Mouse (Mus musculus): Measurements from ENCODE around the gene Unc45a. TPM values are rescaled to one million over a fixed set of nuclear protein-coding genes. Genes with fewer than 3 reads are reported as not detected.
"Not testable (repeated sequence)": the region's sequence is repeated elsewhere in the genome, so short reads cannot be mapped to it uniquely, and the experiment has no call there.

Gene Unc45a
- total RNA-seq, 4 experiments from 2014 or later = 10.4 to 14.9 (median 12.0) TPM

DNA sequence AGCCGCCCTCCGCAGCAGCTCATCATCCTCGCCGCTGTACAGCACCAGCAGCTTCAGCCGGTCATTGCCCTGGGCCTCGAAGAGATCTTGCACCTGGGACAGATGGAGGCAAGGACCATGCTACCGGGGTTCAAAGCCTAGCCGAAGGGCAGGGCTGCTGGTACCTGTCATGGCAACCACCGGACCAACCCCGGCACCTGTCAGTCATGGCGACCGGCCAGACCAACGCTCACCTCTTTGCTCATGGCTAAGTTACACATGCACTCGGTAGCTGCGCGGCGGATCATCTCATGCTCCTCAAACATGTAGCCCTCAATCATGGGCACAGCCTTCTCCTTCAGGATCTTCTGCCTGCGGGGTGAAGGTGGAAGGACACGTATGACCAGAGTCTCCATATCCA lies 14.7 kb downstream of the Unc45a start:
- DNase-seq (ENCODE audit: low spot score in 2 of 2) = no peak

DNA sequence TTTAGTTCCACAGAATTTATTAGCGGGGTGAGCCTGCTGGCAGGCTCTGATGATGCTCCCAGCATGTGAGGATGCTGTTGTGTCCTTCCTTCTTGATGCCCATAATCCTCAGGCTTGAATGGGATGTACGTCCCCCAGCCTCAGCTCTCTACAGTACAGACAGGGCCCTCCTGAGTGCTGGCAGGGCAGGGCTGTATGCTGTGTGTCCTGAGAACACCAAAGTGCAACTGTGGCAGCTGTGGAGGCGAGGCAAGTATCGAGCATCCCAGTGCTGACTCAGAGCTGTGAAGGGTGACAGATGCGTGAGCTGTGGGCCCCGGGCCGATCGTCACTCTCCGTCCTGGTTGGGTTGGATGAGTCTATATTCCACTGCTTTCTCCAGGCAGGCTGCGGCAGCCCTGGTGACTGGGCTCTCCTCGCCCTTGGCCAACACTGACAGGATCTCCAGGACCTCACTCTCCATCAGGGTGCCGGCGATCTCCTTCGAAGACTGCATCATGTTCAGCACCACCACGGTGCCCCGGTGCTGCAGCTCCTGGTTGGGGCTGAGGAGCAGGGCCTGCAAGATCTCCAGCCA lies 15.4 kb downstream of the Unc45a start:
- DNase-seq (ENCODE audit: low spot score in 2 of 2) = no peak

DNA sequence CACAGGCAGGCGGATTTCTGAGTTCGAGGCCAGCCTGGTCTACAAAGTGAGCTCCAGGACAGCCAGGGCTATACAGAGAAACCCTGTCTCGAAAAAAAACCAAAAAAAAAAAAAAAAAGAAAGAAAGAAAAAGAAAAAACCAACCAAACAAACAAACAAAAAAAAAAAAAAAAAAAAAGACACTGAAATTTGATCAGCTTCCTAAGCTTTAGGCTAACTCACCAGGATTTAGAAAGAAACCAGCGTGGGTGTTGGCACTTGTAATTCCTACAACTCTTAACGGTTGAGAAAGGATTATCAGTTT lies 16.0 kb downstream of the Unc45a start:
- DNase-seq (ENCODE audit: low spot score in 2 of 2) = not testable (repeated sequence)

DNA sequence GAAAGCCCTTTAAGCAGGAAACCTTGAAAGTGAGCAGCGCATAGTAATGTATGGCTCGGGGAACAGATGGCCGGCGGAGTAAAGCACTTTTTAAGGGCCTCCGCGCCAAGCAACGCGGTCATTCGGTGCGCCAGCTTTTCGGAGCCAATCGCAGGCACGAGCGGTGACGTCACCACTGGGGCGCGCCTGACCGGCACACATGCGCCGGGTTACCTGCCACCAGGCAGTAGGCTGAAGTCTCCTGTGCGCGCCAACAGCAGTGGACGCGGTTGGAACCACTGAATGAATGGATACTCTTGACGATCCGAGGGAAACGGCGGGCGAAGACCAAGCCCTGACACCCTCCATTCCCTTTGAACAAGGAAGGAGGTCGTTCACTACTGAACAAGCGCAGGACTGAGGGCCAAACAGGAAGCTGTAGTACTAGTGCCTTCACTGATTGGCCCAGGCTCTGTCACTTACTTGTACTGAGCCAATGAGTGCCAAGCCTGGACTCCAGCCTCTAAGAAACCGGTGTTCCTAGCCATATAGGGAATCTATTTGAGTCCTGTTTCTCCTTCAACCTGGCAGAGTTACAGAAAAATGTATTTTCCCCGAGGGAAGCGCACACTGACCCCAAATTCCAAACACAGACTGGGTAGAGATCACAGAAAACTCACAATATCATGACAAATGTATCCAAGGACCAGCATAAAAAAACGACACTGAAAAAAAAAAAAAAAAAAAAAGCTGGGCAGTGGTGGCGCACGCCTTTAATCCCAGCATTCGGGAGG lies 16.6 kb downstream of the Unc45a start, which contains the start of gene Rccd1:
TSS of gene Rccd1 (minus strand) at position 412 of the 773 bp plus-strand sequence.
- DNase-seq (ENCODE audit: low spot score in 2 of 2) = peak; percentile 88

DNA sequence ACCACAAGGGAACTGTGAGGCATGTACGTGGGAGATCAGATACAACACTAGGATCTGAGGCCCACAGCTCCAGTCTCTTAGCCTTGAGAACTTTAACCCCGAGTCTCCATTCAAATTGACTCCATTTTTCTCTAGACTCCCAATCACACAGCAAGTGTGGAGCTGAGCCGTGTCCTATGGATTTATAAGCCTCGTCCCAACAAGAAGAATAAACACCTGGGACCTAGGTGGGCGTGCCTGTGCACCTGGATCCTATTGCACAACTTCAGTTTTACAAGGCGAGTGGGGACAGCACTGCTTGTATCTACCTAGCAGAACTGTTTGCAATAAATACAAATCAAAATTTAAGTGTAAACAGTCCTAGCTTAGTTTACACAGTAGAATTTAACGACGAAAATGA lies 17.5 kb downstream of the Unc45a start:
- no peak for DNase-seq (ENCODE audit: low spot score in 2 of 2)

DNA sequence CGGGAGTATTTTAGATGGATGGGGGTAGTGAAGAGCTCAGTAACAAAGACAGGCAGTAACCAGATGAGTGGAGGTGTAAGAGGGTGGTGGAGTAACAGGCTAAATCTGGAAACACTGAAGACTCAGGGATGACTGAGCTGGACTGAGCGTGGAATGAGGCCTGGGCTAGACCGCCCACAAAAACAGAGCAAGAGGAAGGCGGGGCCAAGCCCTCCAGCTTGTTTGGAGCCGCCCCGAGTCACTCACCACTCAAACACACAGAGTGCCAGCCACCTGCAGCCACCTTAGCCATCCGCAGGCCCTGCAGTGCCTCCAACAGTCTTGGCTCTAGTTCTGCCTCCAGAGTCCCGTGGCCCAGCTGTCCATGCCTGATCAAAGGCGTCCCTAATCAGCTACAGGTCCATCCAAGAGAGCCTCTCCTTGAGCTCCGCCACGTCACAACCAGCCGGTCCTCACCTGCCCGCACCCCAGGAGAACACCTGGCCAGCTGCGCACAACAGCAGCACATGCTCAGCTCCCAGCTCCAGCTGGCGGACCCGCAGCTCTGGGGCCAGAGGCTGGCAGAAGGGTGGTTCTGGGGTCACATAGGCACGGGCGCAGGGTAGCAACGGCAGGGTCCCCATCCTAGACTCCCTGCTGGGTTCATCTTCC lies 20.8 kb downstream of the Unc45a start:
- DNase-seq (ENCODE audit: low spot score in 2 of 2) = no peak

DNA sequence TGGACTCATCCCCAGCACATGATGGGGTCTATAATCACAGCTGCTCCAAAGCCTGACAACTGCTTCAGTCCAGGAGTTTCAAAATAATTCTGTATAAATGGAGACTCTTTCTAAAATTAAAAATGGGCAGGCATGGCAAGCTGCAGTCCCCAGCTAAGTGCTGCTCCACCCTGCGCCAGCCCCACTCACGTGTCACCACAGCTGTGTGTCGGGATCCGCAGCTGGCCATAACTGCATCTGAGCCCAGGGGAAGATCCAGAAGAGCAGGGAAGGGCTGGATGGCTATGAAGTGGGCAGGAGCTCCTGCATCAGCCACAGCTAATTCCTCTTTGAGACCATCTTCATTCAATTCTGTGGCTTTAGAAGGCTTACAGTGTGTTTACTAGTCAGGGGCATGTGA lies 22.1 kb downstream of the Unc45a start:
- no peak for DNase-seq (ENCODE audit: low spot score in 2 of 2)

DNA sequence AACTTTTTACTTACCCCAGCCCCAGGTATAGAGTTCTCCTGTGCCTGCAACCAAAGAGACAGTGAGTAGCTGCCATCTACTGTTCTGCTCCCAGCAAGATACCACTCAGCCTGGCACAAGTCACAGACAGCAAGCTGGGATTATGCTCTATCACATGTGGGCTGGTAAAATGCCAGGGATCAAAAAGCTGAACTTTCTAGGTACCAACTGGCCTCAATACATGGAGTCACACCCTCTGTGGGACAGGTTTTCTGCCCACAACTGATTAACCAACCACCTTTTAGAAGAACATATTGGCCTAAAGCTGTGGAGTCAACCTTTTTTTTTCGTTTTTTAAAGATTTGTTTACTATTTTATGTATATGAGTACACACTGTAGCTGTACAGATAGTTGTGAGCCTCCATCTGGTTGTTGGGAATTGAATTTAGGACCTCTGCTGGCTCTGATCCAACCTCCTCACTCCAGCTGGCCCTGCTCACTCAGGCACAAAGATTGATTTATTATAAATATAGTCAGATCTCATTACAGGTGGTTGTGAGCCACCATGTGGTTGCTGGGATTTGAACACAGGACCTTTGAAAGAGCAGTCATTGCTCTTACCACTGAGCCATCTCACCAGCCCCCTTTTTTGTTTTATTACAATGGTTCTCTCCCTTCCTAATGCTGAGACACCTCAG lies 23.2 kb downstream of the Unc45a start:
- no peak for DNase-seq (ENCODE audit: low spot score in 2 of 2)

DNA sequence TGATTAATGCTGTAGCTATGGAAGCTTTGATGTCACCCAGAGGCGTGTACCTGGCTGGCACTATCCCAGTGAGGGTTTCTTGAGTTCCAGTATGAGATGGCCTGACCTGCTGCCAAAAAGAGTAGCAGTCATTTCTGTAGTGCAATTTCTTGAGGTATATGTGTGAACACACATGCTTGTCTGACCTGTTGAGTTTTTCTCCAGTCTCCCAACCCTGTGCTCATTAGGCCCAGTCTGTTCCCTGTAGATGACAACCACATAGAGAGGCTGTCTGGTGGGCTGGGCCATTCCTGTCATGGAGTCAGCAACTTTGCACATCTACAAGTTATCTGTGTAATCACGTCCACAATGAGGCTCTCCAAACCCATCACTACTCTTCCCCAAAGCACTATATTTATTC lies 25.1 kb downstream of the Unc45a start:
- DNase-seq (ENCODE audit: low spot score in 2 of 2) = no peak

DNA sequence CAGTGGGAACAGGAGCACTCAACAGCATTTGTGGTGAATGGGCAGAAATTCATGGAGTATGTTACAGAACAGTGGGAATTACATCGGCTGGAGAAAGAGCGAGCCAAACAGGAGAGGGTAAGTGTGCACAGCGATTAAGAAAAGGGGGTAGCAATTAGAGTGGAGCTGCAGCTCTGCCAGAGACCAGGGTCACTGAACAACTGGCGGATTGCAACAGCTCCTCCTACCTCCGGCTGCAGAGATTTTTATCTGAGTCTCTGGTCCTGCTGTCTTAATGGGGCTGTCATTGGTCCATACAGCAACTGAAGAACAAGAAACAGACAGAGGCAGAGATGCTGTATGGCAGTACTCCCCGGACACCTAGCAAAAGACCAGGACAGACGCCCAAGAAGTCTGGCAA lies 30.0 kb downstream of the Unc45a start:
- DNase-seq (ENCODE audit: low spot score in 2 of 2) = no peak

DNA sequence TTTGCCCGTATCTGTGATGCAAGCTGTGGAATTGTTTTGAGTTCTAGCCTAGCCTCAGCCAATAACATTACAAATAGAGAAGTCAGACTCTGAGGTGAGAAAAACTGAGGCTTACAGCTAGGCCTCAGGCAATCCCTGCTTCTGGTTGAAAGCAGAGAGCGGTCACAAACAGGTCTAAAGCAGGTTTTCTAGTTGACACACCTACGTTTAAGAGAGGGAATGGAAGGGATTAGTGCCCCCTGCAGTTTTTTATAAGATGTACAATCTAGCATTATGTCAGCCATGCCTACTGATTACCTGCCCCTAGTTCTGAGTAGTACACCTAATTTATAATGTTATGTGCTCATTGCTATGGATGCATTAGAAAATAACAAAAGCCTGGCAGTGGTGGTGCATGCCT lies 33.0 kb downstream of the Unc45a start:
- no peak for DNase-seq (ENCODE audit: low spot score in 2 of 2)

DNA sequence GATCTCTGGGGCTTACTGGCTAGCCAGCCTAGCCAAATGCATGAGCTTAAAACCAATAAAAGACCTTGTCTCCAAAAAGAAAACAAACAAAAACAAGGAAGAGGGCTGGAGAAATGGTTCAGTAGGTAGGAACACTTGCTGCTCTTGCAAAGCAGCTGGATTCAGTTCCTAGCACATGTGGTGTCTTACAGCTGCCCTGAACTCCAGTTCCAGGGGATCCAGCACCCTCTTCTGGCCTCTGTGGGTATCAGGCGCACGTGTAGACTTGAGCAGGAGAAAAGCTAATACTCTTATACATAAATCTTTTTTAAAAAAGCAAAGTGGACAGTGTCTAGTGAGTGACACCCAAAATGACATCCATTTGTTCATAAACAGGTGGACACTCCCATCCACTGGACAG lies 39.3 kb downstream of the Unc45a start:
- no peak for DNase-seq (ENCODE audit: low spot score in 2 of 2)

DNA sequence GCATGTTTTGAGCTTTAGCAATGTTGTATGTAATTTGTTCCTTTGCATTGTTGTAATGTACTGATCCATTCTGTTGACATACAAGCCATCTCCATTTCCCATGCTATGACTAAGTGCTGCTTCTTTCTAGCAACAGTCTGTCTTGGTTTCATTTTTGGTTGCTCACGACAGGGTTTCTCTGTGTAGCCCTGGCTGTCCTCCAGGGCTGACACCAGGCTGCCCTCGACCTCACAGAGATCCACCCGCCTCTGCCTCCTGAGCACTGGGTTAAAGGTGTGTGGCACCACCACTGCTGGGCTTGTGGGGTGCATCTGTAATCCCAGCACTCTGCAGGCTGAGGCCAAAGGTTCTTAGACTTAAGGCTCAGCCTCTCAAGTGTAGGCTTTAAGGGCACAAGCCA lies 41.2 kb downstream of the Unc45a start:
- DNase-seq (ENCODE audit: low spot score in 2 of 2) = no peak

DNA sequence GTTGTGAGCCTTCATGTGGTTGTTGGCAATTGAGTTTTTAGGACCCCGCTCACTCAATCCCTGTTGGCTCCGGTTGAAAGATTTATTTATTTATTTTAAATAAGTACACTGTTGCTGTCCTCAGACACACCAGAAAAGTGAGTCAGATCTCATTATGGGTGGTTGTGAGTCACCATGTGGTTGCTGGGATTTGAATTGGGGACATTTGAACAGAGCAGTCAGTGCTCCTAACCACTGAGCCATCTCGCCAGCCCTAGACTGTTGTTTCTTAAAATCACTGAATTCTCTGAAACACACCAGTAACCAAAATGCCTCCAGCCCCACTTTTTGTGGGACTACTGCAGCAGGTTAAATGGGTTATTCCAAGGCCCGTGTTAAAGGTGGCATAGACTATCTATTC lies 42.1 kb downstream of the Unc45a start:
- DNase-seq (ENCODE audit: low spot score in 2 of 2) = no peak

DNA sequence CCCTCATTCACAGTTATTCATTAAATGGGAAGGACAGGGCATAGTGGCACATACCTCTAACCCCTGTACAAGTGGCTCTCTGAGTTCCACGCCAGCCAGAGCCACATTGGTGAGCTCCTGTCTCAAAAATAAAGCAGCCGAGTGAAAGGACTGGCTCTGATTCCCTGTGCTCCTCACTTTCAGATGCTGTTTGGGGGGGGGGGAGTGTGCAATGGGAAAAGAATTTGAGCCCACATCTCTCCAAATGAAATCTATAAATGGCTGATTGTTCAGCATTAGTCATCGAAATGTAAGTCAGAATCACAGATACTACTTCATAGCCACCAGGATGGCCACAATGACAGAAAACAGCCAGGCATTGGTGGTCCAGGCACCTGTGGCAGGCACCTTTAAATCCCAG lies 43.8 kb downstream of the Unc45a start:
- no peak for DNase-seq (ENCODE audit: low spot score in 2 of 2)

DNA sequence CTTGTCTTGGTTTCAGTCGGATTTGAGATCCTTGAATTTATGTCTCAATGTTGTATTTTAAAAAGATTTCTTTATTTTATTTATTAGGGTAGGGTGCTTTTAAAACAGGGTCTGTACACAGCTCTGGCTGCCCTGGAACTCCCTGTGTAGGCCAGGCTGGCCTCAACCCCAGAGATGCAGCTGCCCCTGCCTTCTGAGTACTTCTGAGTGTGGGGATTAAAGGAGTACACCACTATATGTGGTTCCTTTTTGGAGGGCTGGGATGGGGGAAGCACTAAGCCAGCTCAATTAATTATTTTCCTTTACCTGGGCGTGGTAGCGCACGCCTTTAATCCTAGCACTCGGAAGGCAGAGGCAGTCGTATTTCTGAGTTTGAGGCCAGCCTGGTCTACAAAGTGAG lies 44.3 kb downstream of the Unc45a start:
- no peak for DNase-seq (ENCODE audit: low spot score in 2 of 2)

DNA sequence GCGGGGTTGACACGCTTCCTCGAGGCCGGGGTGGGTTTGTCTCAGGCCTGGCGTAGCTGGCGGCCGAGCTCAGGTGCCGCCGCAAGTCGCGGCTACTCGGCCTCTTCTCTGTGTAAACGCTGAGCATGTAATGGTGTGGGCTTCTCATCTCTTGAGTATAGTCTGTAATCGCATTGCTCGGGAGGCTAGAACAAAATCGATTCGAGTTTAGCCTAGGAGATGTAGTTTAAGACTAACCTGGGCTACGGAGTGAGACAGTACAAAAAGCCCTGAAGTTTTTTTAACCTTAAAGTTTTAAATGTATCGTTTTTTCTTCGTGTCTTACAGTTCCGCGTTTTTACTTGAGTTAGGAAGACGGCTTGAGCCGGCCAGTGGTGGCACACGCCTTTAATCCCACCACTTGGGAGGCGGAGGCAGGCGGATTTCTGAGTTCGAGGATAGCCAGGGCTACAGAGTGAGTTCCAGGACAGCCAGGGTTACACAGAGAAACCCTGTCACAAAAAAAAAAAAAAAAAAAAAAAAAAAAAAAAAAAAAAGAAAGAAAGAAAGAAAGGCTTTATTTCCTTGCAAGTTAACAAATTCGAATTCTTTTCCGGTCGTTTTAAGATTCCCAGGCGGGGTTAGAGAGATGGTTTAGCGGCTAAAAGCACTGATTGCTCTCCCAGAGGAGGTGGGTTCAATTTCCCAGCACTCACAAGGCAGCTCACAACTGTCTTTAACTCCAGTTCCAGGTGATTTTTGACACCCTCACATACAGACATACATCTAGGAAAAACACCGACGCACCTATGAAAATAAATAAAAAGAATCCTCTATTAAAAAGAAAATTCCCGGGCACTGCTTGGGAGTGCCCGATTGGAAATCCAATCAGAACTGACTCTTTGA lies 45.8 kb downstream of the Unc45a start:
- DNase-seq (ENCODE audit: low spot score in 2 of 2) = no peak

DNA sequence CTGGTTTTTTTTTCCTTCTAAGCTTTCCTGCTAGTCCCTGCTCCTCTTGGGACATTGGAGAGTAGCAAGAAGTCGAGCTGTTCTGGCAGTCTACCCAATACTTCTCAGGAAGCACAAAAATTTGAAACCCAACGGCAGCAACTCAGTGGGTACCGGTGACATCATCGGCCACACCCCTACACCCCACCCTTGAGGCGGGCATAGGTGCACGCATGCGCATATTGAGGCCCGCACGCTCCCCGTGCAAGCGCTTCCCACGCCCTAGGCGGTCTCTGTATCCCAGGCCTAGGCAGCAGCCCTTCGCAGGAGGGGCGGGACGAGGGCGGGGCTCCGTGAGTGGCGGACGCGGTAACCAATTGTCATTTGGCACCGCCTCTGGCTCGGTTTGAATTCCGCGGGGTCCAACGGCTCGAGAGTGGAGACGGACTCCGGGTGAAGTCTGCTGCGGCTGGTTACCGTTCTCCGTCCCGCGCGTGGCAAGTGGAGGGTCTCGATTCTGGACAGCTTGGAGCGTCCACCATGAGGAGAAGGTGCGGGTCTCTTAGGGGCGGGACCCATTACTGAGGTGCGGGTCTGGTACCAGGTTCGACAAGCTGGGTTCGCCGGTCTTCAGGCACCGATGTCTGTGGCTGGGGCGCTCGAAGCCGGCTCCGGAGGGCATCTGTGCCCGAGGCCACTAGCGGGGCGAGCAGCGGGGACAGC lies 46.6 kb downstream of the Unc45a start, which contains the start of gene Prc1:
TSS of gene Prc1 (plus strand) at position 389 of the 702 bp plus-strand sequence.
- peak; percentile 96 to 97 for DNase-seq (ENCODE audit: low spot score in 2 of 2)

DNA sequence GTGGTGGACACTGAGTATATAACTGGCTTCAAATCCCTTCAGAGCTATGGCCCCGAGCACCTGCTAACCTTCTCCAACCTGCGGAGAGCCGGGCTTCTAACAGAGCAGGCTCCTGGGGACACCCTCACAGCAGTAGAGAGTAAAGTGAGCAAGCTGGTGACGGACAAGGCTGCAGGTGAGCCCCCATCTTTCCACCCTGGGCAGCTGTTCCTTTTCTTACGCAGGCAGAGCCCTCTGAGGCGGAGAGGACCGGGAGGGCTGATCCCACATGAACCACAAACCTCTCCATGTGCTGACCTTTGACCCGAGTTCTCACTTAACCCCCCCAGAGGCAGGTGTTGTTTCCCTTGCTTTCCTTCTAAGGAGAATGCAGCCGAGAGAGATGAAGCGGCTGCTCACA lies 53.1 kb downstream of the Unc45a start:
- no peak for DNase-seq (ENCODE audit: low spot score in 2 of 2)

DNA sequence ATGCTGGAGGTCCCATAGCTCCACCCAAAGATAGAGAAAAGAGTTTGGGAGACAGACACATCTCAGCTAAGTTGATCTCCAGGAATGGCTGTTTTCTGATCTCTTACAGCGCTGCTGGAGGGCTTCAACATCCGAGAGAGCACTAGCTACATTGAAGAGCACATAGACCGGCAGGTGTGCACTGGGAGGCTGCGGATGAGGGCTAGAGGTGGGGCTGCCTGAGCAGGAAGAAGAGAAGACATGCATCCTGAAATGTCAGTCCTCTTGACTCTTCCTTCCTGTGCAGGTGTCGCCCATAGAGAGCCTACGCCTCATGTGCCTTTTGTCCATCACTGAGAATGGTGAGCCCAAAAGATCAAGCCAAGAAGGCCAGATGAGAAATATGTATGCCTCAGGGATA lies 55.1 kb downstream of the Unc45a start:
- DNase-seq (ENCODE audit: low spot score in 2 of 2) = no peak

DNA sequence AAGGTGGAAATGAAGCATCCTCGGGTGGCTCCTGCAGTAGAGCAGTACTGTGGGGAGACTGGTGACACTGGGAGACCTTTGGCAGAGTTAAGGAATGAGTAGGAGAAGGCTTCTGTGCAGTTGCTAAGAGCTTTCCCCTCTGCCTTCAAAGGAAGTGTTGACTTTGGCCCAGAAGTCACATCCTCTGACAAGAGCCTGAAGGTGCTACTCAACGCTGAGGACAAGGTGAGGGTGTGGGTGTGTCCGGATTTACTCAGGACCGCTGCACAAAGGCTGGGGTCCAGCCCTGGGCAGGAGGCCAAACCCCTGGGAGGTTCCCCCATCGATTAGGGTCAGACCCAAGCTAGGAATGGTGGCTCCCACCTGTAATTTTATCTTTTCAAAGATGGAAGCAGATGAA lies 56.4 kb downstream of the Unc45a start:
- no peak for DNase-seq (ENCODE audit: low spot score in 2 of 2)

All from gastrocnemius, adult 8-10 months (tissue).